Mouse (Mus musculus): ENCODE data around the gene S100a6.

Gene S100a6

DNA sequence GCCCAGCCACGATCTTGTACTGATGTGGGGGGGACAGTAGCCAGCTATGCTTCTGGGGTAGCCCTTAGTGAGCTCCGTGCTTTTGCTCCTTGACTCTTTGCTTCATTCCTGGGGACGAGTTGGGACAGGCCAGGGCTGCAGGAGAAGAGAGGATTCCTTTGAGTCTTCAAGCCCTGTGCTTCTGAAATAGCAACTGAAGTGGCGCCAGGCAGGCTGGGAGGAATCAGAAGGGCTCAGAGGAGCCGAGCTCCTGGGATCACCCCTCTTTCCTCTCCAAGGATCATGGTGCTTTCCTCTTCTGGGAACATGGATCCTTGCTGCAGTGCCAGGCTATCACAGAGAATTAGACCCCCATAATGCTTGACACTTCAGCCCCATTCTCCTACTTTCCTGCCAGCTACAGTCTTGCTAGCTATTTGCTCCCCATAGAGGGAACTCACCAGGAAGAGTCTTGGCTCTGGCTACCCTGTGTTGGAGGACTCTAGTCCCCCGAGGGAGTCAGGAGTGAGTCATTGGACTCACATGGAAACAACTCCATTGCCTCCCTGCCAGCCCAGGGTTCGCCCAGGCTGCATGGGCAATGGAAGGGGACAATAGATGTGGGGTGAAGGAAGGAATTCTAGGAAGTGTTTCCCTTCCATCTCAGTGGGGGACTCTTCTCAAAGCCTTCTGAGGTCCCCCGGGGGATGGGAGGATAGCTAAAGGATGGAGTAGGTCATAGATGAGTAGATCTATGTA is 12.1 kb upstream of the S100a6 start:
- no peak for DNase-seq (ENCODE audit: low read depth)

DNA sequence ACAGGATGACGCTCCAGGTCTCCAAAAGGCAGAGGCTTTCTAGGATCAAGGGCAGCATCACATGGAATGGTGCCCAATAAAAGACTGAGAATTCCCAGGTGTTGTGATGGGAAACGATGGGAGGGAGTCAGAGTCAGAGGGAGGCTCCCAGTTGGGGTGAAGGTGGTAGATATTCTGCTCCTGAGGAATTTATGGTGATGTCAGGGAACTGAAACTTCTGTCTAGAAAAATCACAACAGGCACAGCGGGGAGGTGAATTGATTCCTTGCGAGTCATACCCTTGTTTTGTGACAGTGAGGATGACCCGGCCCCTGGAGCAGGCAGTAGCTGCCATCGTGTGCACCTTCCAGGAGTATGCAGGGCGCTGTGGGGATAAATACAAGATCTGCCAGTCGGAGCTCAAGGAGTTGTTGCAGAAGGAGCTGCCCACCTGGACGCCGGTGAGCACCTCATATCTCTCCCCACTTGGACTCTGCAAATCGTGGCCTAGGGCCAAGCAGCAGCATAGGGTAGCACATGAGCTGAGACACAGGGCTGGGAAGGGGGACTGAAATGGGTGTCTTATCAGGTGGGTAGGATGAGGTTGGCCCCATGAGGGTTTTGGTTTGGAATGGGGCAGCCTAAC is 11.1 kb upstream of the S100a6 start, which contains the start of gene Gm42674:
Gm42674 (plus strand) TSS at position 419 of the 625 bp plus-strand sequence.
- DNase-seq (ENCODE audit: low read depth) = no peak

- no peak for DNase-seq (ENCODE audit: low read depth)
Observed at GRCm38 (mm10) chr3:90603623-90604022, 9.1 kb upstream of the S100a6 start, which contains the start of gene S100a4. Gene S100a4 (plus strand): TSS chr3:90603771.

- DNase-seq (ENCODE audit: low read depth) = no peak
Observed at GRCm38 (mm10) chr3:90604416-90604815, 8.3 kb upstream of the S100a6 start.

GRCm38 (mm10) chr3:90605049-90605448 is 7.6 kb upstream of the S100a6 start:
- peak; percentile 51 for DNase-seq (ENCODE audit: low read depth)

GRCm38 (mm10) chr3:90605736-90606135 is 6.9 kb upstream of the S100a6 start:
- DNase-seq (ENCODE audit: low read depth) = no peak

GRCm38 (mm10) chr3:90606185-90606584 is 6.5 kb upstream of the S100a6 start:
- DNase-seq (ENCODE audit: low read depth) = no peak

- no peak for DNase-seq (ENCODE audit: low read depth)
Observed at GRCm38 (mm10) chr3:90607361-90607760, 5.3 kb upstream of the S100a6 start.

- no peak for DNase-seq (ENCODE audit: low read depth)
Observed at GRCm38 (mm10) chr3:90608223-90608622, 4.5 kb upstream of the S100a6 start, which contains the start of gene S100a5. Gene S100a5 (plus strand): TSS chr3:90608523.

DNA sequence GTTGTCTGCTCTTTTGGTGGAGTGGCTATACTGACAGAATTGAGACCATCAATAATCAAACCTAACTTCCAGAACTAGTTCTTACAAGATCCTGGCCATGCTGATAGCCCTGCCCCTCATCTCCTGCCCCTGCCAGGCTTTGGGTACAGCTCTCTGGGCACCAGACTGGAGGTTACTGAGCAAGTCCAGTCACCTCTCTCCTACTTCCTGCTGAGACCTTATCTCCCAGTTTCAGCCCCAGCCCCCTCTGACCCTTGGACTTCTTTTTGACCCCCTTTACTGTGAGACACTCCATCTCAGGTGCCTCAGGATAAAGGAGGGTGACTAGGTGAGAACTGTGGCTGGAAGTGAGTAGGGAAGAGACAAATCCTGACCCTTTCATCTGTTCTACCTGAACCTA is 3.6 kb upstream of the S100a6 start:
- no peak for DNase-seq (ENCODE audit: low read depth)

- no peak for DNase-seq (ENCODE audit: low read depth)
Observed at GRCm38 (mm10) chr3:90611494-90611893, 1.2 kb upstream of the S100a6 start.

GRCm38 (mm10) chr3:90612061-90612460 is 621 bp upstream of the S100a6 start:
- DNase-seq (ENCODE audit: low read depth) = peak; percentile 40

DNA sequence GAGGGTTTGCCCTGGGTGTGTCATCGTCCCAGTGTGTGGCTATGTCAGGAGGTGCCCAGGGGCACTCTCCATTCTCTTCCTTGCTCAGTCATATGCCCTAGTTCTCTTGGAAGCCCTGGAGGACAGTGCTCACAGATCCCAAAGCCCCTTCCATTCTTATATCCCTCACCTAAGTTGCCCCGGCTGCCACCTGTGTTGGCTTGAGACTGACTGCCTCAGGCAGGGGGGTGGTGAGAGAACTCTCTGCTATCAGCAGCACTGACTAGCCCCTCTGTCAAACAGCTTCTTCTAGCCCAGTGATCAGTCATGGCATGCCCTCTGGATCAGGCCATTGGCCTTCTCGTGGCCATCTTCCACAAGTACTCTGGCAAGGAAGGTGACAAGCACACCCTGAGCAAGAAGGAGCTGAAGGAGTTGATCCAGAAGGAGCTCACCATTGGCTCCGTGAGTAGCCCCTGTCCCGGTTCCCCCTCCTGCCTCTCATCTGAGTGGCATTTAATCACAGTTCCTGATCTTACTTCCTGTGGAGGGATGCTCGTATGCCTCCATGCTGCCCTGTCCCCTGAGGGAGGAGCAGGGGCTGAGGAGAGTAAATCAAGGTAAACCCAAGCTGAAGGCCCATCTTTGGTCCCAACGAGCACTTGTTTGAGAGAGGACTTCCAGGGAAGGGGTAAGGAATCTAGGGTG is 922 bp downstream of the S100a6 start:
- DNase-seq (ENCODE audit: low read depth) = no peak

DNA sequence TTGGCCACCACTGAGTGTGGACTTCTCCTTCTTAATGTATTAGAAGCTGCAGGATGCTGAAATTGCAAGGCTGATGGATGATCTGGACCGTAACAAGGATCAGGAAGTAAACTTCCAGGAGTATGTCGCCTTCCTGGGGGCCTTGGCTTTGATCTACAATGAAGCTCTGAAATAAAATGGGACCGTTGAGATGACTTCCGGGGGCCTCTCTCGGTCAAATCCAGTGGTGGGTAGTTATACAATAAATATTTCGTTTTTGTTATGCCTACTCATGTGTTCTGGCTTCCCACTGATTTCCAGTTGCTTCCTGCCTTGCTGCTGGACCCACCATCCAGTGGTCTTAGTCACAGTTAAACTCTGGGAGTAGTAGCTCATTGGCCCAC is 1.5 kb downstream of the S100a6 start:
- DNase-seq (ENCODE audit: low read depth) = no peak

- DNase-seq (ENCODE audit: low read depth) = no peak
Observed at GRCm38 (mm10) chr3:90614611-90615251, 2.0 kb downstream of the S100a6 start.

DNA sequence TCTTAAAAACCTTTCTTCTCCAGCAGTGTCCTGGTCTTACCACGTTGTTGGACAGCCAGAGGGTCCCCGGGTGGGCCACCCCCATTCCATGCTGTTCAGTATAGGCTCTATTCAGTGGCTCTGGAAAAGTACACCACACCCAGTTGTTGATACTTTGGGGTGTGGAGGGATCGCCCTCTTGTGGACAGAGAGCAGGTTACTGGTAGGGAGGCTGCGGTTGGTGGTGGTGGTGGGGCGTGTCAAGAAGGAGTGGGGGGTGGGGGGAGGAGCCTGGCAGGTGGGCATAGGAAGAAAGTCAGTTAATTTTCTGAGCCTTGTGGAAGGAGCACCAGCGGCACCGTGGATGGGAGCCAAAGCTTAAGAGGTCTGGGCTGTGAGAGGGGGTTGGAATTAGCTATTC is 2.7 kb downstream of the S100a6 start:
- DNase-seq (ENCODE audit: low read depth) = peak; percentile 88

DNA sequence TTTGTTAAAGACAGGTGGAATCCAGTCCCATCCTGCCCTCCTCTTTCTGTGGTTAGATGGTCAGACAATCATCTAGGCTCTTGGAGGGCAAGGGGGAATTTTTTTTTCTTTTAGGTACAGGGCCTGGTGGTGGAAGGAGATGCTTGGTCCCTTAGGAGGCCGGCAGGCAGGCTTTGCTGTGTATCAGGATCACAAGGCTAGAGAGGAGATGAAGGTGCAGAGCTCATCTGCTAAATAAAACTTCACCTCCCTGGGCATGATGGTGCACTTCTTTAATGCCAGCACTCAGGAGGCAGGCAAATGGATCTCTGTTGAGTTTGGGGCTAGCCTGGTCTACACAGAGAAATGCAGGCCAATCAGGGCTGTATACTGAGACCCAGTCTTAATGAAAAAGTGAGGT is 3.2 kb downstream of the S100a6 start:
- DNase-seq (ENCODE audit: low read depth) = no peak

- no peak for DNase-seq (ENCODE audit: low read depth)
Observed at GRCm38 (mm10) chr3:90617586-90617985, 4.9 kb downstream of the S100a6 start.

DNA sequence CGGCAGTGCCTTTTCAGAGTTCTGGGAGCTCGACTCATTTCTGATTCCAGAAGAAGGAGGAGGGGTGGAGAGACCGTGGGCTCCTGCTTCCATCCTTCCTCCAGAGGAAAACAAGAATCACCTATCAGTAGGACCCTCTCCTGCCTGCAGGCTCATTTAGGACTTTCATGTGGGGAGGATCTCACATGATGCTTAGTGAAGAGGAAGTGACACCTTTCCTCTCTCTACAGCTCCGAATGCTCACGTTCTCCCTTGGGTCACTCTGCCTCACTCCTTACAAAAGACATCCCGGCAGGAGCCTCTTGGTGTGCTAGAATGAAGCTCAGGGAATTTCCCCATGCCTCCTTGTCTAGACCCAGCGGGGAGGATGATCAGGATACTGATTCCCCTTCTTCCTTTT is 8.9 kb downstream of the S100a6 start:
- DNase-seq (ENCODE audit: low read depth) = no peak

GRCm38 (mm10) chr3:90623435-90624071 is 10.9 kb downstream of the S100a6 start:
- DNase-seq (ENCODE audit: low read depth) = peak; percentile 67

GRCm38 (mm10) chr3:90625496-90625895 is 12.8 kb downstream of the S100a6 start:
- no peak for DNase-seq (ENCODE audit: low read depth)

Data from naive thymus-derived CD4-positive, alpha-beta T cell, adult 2 months (primary cell).